11 mouse cellular contexts compared by ENCODE assay signal in the genomic region with DNA sequence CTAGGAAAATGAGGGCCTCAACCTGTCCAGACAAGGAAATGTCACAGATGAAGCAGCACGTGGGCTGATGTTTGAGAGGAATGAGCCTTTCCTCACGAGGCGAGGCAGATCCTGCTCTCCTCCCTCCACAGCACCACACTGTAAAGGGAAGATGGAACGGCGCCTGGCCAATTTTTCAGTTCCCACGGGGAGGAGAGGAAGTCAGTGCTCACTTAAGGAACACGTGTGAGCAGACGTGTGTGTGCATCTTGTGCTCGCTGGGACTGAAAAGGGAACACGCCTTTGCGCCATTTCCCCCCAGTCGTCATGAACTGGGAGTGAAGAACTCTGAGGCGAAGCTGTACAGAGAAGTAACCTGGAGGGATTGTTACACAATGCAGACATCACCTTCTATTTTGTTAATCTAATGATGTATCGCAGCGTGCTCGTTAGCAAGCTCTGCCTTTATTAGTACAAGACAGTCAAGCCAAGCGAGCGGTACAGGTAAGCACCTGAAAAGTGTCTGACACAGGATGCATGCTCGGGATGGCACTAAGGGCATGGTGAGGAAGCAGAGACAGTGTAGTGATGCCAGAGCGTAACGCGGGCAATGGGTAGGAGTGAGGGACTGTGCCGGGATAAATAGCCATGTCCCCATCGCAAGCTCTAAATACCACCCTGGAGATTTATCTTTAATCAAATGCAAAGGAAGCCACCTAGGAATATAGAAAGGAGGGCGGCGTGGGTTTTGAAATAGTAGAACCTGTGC. TPM values are rescaled to one million over a fixed set of nuclear protein-coding genes. Genes with fewer than 3 reads are reported as not detected.
DNase-seq lines count a peak whose midpoint lies in the region; ATAC-seq lines count a peak whose summit lies in the region.
"Had no signal": no experiment of that assay in that cellular context is flagged by ENCODE, and none has a peak within 500 bp of the region (broad histone marks: within the 10 kb centered on the region; RNA-seq: fewer than 3 reads in every experiment).

No protein-coding gene starts in this region.

- H3K27ac ChIP-seq in heart, embryonic 12.5 days (ENCODE audit: poor library complexity, severe bottlenecking): no peak overlapping the region
- H3K27ac ChIP-seq in neural tube, embryonic 14.5 days (ENCODE audit: low read depth, low read length): 0 out of 2 replicates have a peak overlapping the region, but pooled peaks have one; percentile 45
- H3K27ac ChIP-seq: embryonic facial prominence, embryonic 15.5 days; limb, embryonic 13.5 days had no signal

- no peaks in the 10 kb centered on the region for H3K9me3 ChIP-seq in heart, embryonic 12.5 days (replicated peaks)
- no peaks in the 10 kb centered on the region for H3K9me3 ChIP-seq in neural tube, embryonic 14.5 days (ENCODE audit: control insufficient read depth, low read length)
- H3K9me3 ChIP-seq: embryonic facial prominence, embryonic 15.5 days; limb, embryonic 13.5 days; megakaryocyte, embryonic 14.5 days had no signal

- no peak overlapping the region for H3K9ac ChIP-seq in heart, embryonic 12.5 days
- H3K9ac ChIP-seq in neural tube, embryonic 14.5 days (replicated peaks; ENCODE audit: low read depth, low read length): no peak overlapping the region
- H3K9ac ChIP-seq: embryonic facial prominence, embryonic 15.5 days; limb, embryonic 13.5 days had no signal

- H3K4me2 ChIP-seq in heart, embryonic 12.5 days: no peak overlapping the region
- H3K4me2 ChIP-seq in neural tube, embryonic 14.5 days (ENCODE audit: low read depth, low read length): no peak overlapping the region
- H3K4me2 ChIP-seq: embryonic facial prominence, embryonic 15.5 days; limb, embryonic 13.5 days had no signal

- H3K36me3 ChIP-seq in heart, embryonic 12.5 days: no peaks in the 10 kb centered on the region
- no peaks in the 10 kb centered on the region for H3K36me3 ChIP-seq in neural tube, embryonic 14.5 days (ENCODE audit: control insufficient read depth, insufficient read depth, low read length)
- H3K36me3 ChIP-seq: embryonic facial prominence, embryonic 15.5 days; limb, embryonic 13.5 days had no signal

- no peaks in the 10 kb centered on the region for H3K4me1 ChIP-seq in heart, embryonic 12.5 days (replicated peaks)
- H3K4me1 ChIP-seq in neural tube, embryonic 14.5 days (ENCODE audit: control insufficient read depth, insufficient read depth, low read length): peaks cover 6% of the 10 kb centered on the region; the same call in 1 of the 2 replicates

- WGBS in heart, embryonic 12.5 days: 86% methylated on average over 26 of the region's 26 CpGs
- 72% methylated on average over 26 of the region's 26 CpGs for WGBS in neural tube, embryonic 14.5 days

- no peak overlapping the region for H3K4me3 ChIP-seq in heart, embryonic 12.5 days
- no peak overlapping the region for H3K4me3 ChIP-seq in neural tube, embryonic 14.5 days (ENCODE audit: low read depth, low read length)
- H3K4me3 ChIP-seq: embryonic facial prominence, embryonic 15.5 days; limb, embryonic 13.5 days; megakaryocyte, embryonic 14.5 days had no signal

- H3K27me3 ChIP-seq in heart, embryonic 12.5 days (replicated peaks): peaks cover 4% of the 10 kb centered on the region; the same call in 1 of the 2 replicates
- no peaks in the 10 kb centered on the region for H3K27me3 ChIP-seq in neural tube, embryonic 14.5 days (ENCODE audit: control insufficient read depth, insufficient read depth, low read length)
- H3K27me3 ChIP-seq: embryonic facial prominence, embryonic 15.5 days; limb, embryonic 13.5 days had no signal

- peak; percentile 98 for DNase-seq in heart, adult 11 months
- DNase-seq in neural tube, embryonic 10.5 days (ENCODE audit: extremely low spot score, low spot score): no peak
- DNase-seq in left cerebral cortex, postnatal 36 days (ENCODE audit: low spot score in 2 of 2): peak; percentile 44 to 54
- DNase-seq in ovary, postnatal 10 days (ENCODE audit: low spot score): no peak
- DNase-seq in adrenal gland, adult 8-10 months: no peak
- no peak for DNase-seq in kidney, adult 11 months

- intact Hi-C loops in left cerebral cortex, postnatal 36 days (cut with DNase I): no loop called here

- ATAC-seq in heart, embryonic 12.5 days (ENCODE audit: insufficient number of reproducible peaks, low FRiP score): no peak
- peak; percentile 49; the same call in 1 of the 2 replicates for ATAC-seq in neural tube, embryonic 14.5 days (ENCODE audit: low read depth)

RNA-seq across cellular contexts. Expression of gene Mkln1, which starts 41.9 kb away (rescaled TPM):
- polyA plus RNA-seq in heart, embryonic 12.5 days (2016; fragmentation: Nextera tagmentation; extraction: Ambion mirVana): 212 and 218 TPM in 2 replicates
- polyA plus RNA-seq in neural tube, embryonic 14.5 days (2014; fragmentation: Nextera tagmentation; extraction: Ambion mirVana): 136 and 148 TPM in 2 replicates
- total RNA-seq in left cerebral cortex, postnatal 36 days (2021): 100 to 1,000 TPM; 138 to 151 TPM
- 100 to 1,000 TPM; 161 to 201 (median 178) TPM for total RNA-seq in adrenal gland, adult 8-10 months (2022)

Comparison
In these comparisons a context has a peak if more than half of its experiments do, and no peak if none do; other contexts are left out.
1. DNase-seq: peak in heart, adult 11 months (single experiment) and left cerebral cortex, postnatal 36 days (2 of 2); none in neural tube, embryonic 10.5 days (single experiment), ovary, postnatal 10 days (single experiment), adrenal gland, adult 8-10 months (single experiment) and kidney, adult 11 months (single experiment).